Mouse (Mus musculus): Measurements from ENCODE around the gene 2510039O18Rik. TPM values are rescaled to one million over a fixed set of nuclear protein-coding genes. Genes with fewer than 3 reads are reported as not detected.
A peak's percentile ranks its signal among the peaks of the same experiment; 100 is the strongest.

2510039O18Rik gene
- total and polyA plus RNA-seq, 3 experiments: 48.3 to 59.9 TPM; not detected in 1

DNA sequence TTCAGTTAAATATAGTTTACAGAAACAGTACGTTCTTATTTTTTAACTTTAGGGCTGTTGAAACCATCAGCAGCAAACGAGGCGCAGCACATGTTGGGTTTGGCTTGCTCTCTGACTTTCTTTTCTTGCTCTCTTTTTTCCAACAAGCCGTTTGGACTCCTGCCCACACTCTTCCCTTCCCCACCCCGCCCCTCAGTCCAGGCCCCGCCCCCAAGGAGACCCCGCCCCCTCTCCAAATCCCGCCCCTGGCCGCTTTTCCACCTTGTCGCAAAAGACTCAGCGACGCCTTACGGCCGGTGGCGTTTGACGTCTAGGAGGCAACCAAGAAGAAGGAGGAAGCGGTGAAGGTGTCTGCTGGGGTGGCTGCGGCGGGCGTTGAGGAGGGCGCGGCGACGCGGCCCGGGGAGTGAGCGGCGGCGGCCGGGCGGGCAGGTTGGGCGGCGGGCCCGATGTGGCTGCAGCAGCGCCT is at the start of gene 2510039O18Rik (continued):
- peak; percentile 44; the same call in 1 of the 2 replicates for TF ChIP-seq ZNF384 (IDR thresholded peaks at IDR 0.05; ENCODE audit: low read depth, low read length)
- TF ChIP-seq MAFK (IDR thresholded peaks at IDR 0.05; ENCODE audit: borderline replicate concordance, low read depth, low read length): no peak
- peak; percentile 73 for TF ChIP-seq MYC (IDR thresholded peaks at IDR 0.05; ENCODE audit: low read depth, low read length)

DNA sequence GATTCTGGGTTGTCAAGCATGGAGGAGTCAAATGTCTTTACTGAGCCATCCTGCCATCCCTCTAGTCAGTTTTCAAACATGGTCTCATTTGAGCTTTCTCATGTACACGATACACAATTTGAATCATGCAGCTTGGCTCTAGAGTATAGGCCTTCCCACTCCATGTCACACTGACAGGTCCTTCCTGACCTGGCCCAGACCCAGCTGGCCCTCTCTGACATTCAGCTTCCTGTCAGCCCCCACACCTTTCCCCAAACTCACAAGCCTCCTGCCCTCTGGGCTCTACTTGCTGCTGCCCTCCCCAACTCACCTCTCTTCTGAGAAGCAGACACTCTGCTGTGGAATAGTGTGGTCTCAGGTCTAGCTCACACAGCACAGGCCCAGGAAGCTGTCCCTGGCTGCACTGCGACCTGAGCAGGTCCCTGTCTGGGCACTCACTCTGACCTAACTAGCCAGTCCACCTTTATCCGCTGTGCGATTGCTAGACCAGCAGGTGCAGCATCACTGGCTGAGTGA is 44.8 kb upstream of the 2510039O18Rik start:
- Histone ChIP-seq H3K4me3 (ENCODE audit: control insufficient read depth in 1 of 2, insufficient read depth in 1 of 2, low read depth in 2 of 2, low read length in 2 of 2) (no peak overlapping the region), H3K9ac (ENCODE audit: control insufficient read depth, low read depth, low read length, poor library complexity, severe bottlenecking) (no peak overlapping the region), H3K79me2 (ENCODE audit: control insufficient read depth, insufficient read depth, low read length, poor library complexity) (no peaks in the 10 kb centered on the region; the same call in 1 of the 2 replicates), H3K27ac (ENCODE audit: control insufficient read depth, low read depth, low read length) (no peak overlapping the region), H3K9me3 (replicated peaks; ENCODE audit: insufficient read depth, low read length) (no peaks in the 10 kb centered on the region), H3K36me3 (ENCODE audit: control insufficient read depth in 1 of 2, insufficient read depth in 2 of 2, low read length in 2 of 2) (peaks cover 0 to 7% of the 10 kb centered on the region in 2 experiments; a peak in 2 of 4 replicates), H3K4me1 (ENCODE audit: control insufficient read depth in 1 of 2, insufficient read depth in 2 of 2, low read length in 2 of 2) (no peaks in the 10 kb centered on the region), H3K27me3 (ENCODE audit: control insufficient read depth in 1 of 2, insufficient read depth in 2 of 2, low read length in 2 of 2) (no peaks in the 10 kb centered on the region)
- TF ChIP-seq MXI1 (IDR thresholded peaks at IDR 0.05; ENCODE audit: low read depth, low read length) (no peak), ZKSCAN1 (IDR thresholded peaks at IDR 0.05; ENCODE audit: low read depth, low read length) (no peak), TAL1 (IDR thresholded peaks at IDR 0.05; ENCODE audit: low read length) (no peak), CHD2 (IDR thresholded peaks at IDR 0.05; ENCODE audit: low read length) (no peak), TBP (IDR thresholded peaks at IDR 0.05; ENCODE audit: low read depth, low read length) (no peak), UBTF (IDR thresholded peaks at IDR 0.05; ENCODE audit: borderline replicate concordance, insufficient read depth, low read depth, low read length) (no peak), EP300 (IDR thresholded peaks at IDR 0.05; ENCODE audit: low read depth in 1 of 2, low read length in 2 of 2) (no peak), USF1 (IDR thresholded peaks at IDR 0.05; ENCODE audit: low read depth, low read length) (no peak), MAZ (IDR thresholded peaks at IDR 0.05; ENCODE audit: low read depth, low read length) (no peak), GATA1 (IDR thresholded peaks at IDR 0.05; ENCODE audit: low read depth, low read length) (no peak), TCF12 (IDR thresholded peaks at IDR 0.05; ENCODE audit: low read depth, low read length) (no peak), GABPA (IDR thresholded peaks at IDR 0.05; ENCODE audit: low read depth, low read length) (no peak), RAD21 (IDR thresholded peaks at IDR 0.05; ENCODE audit: low read depth, low read length) (no peak), ETS1 (IDR thresholded peaks at IDR 0.05; ENCODE audit: low read depth, low read length) (no peak), KAT2A (conservative IDR thresholded peaks at IDR 0.05; ENCODE audit: low read depth, low read length) (no peak), MYB (IDR thresholded peaks at IDR 0.05; ENCODE audit: low read depth, low read length) (no peak), POLR2A (IDR thresholded peaks at IDR 0.05; ENCODE audit: control insufficient read depth in 1 of 2, insufficient read depth in 1 of 2, low read depth in 1 of 2, low read length in 2 of 2, poor library complexity in 1 of 2) (no peak), USF2 (IDR thresholded peaks at IDR 0.05; ENCODE audit: borderline replicate concordance in 1 of 2, insufficient read depth in 1 of 2, low read depth in 1 of 2, low read length in 2 of 2) (no peak), JUND (IDR thresholded peaks at IDR 0.05; ENCODE audit: low read depth, low read length) (no peak)
- no peak for DNase-seq (ENCODE audit: low read depth, low spot score)
